Mouse (Mus musculus) embryonic facial prominence, embryonic 10.5 days (tissue): ENCODE measurements around the gene Gria1. TPM values are rescaled to one million over a fixed set of nuclear protein-coding genes. Genes with fewer than 3 reads are reported as not detected.
A peak's percentile ranks its signal among the peaks of the same experiment; 100 is the strongest.

ENCODE experiments used
- DNase-seq: peaks from one replicate; pipeline ENCODE4 v3.0.0-alpha.2; 2017; ENCODE audit warnings: low spot score
- H3K27ac ChIP-seq: fragments of 300-500 bp; sonication (generic); replicated peaks from 2 replicates; pipeline ENCODE4 v1.5.1; 2016; ENCODE audit warnings: mild to moderate bottlenecking
- H3K27me3 ChIP-seq: fragments of 300-500 bp; sonication (generic); replicated peaks from 2 replicates; pipeline ENCODE4 v1.6.1; 2016; ENCODE audit warnings: low read depth, mild to moderate bottlenecking; ENCODE audit not compliant: poor library complexity, severe bottlenecking
- H3K36me3 ChIP-seq: fragments of 300-500 bp; sonication (generic); replicated peaks from 2 replicates; pipeline ENCODE4 v1.6.1; 2016; ENCODE audit warnings: mild to moderate bottlenecking, moderate library complexity
- H3K4me1 ChIP-seq: fragments of 300-500 bp; sonication (generic); 2 replicates; pipeline ENCODE4 v1.6.1; 2016
- H3K4me3 ChIP-seq: fragments of 300-500 bp; sonication (generic); 2 replicates; pipeline ENCODE4 v1.5.1; 2016; ENCODE audit warnings: mild to moderate bottlenecking, moderate library complexity
- H3K9me3 ChIP-seq: fragments of 300-500 bp; sonication (generic); 2 replicates; pipeline ENCODE4 v1.6.1; 2016; ENCODE audit warnings: mild to moderate bottlenecking
- WGBS: fragments of 180-500 bp; shearing (Covaris S2); methylation state at CpG from one replicate; pipeline ENCODE4 v1.1.7; 2016; 5-methylcytosine and 5-hydroxymethylcytosine counted together
- polyA plus RNA-seq: library from polyadenylated mRNA; unstranded; fragments of >200 nt; fragmentation: Nextera tagmentation; extraction: Ambion mirVana; gene quantifications from 2 replicates; pipeline ENCODE4 v1.2.1, GENCODE M21; 2016

Gene Gria1
- polyA plus RNA-seq, 1 experiment from 2014 or later = 1.1 TPM

DNA sequence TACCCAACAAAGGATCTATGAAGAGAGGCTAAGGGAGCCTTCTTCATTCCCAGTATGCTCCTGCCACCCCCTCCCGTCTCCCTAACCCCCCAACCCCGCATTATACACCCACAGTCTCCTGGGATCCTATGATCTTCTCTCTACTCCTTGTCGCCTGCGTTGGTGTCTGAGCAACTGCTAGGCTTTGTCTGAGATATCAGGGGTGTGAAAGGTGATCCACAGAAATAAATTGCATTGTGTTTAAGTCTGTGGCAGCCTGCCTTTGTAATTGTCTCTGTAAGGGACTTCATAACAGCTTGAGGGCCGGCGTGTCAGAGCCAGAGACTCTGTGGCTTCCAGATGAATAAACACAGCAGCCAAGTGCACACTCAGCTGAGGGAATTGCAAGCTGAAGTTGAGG is 61.0 kb downstream of the Gria1 start:
- 0 out of 2 replicates have a peak, but pooled peaks cover 2% of the 10 kb centered on the region for H3K4me1 ChIP-seq
- DNase-seq = no peak
- H3K4me3 ChIP-seq = no peak overlapping the region
- H3K36me3 ChIP-seq = no peaks in the 10 kb centered on the region
- 74% methylated on average over 6 of the region's 6 CpGs for WGBS
- no peaks in the 10 kb centered on the region for H3K27me3 ChIP-seq
- H3K9me3 ChIP-seq = no peaks in the 10 kb centered on the region
- no peak overlapping the region for H3K27ac ChIP-seq

DNA sequence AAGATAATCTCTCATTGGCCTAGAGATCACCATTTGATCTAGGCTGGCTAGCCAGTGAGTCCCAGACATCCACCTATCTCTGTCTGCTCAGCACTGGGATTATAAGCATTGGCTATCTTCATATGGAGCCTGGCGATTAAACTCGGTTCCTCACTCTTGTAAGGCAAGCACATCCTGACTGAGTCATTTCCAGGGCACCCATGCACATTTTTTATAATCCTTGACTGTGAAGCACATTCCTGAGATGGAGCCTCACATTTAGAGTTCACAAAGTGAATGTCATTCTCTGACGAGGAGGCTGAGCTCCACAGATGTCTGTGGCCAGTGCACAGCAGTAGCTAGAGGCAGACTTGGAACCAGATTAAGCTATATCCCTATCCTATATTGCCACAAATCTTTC is 68.2 kb downstream of the Gria1 start:
- H3K4me3 ChIP-seq = no peak overlapping the region
- H3K27ac ChIP-seq = no peak overlapping the region
- no peak for DNase-seq
- H3K27me3 ChIP-seq = no peaks in the 10 kb centered on the region
- no peaks in the 10 kb centered on the region for H3K9me3 ChIP-seq
- 89% methylated on average over 3 of the region's 3 CpGs for WGBS
- no peaks in the 10 kb centered on the region for H3K36me3 ChIP-seq
- no peaks in the 10 kb centered on the region for H3K4me1 ChIP-seq

DNA sequence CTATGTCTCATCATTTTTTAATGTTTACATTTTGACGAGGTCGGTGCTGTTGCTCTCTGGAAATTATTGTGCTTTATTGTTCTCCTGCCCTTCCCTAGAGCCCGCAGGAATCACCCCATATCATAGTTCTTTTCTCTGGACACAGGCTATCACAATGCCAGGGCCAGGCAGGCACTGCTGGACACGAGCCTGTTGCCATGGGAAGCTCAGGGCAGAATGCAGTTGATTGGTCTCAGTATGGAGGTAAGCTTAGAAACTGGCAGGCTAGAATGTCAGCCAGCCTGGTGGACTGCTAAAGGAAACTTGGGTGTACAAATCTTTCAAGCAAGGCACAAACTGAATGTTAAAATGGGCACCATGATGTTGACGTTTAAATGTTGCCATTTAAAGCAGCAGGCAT is 78.3 kb downstream of the Gria1 start:
- WGBS = 79% methylated on average over 5 of the region's 5 CpGs
- no peaks in the 10 kb centered on the region for H3K4me1 ChIP-seq
- DNase-seq = no peak
- no peaks in the 10 kb centered on the region for H3K36me3 ChIP-seq
- H3K9me3 ChIP-seq = no peaks in the 10 kb centered on the region
- H3K27ac ChIP-seq = no peak overlapping the region
- no peaks in the 10 kb centered on the region for H3K27me3 ChIP-seq
- H3K4me3 ChIP-seq = no peak overlapping the region

GRCm38 (mm10) chr11:57090705-57091104 is 79.5 kb downstream of the Gria1 start:
- H3K27me3 ChIP-seq = no peaks in the 10 kb centered on the region
- H3K9me3 ChIP-seq = no peaks in the 10 kb centered on the region
- H3K4me3 ChIP-seq = no peak overlapping the region
- no peaks in the 10 kb centered on the region for H3K36me3 ChIP-seq
- H3K27ac ChIP-seq = no peak overlapping the region
- H3K4me1 ChIP-seq = no peaks in the 10 kb centered on the region
- no peak for DNase-seq

DNA sequence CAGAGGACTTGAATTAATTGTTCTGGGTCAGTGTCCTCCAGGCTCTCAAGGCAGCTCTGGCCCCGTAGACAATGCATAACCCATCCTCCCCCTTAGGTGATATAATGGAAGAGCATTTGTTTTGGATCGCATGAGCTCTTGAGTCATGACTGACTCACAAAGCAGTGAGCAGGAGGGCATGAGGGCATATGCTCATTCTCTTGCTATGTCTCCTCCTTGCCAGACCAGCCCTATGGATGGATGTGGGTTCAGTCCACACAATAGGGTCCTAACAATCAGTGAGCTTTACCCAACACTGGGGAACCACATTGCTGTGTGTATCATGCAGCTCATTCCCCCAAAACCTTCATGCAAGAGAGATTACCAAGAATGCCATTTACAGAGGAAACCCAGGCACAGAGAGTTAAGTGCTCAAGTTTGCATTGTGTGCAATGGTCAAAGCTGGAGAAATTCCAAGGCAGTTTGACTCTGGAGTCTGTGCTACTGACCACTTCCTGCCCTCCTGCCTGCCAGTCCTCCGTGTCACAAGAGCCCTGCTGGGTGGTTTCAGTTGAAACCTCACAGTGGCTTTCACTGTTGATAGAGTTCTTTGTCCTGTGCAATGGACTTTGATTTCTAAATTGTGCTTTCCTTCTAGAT is 80.2 kb downstream of the Gria1 start:
- Histone ChIP-seq H3K36me3 (no peaks in the 10 kb centered on the region), H3K9me3 (no peaks in the 10 kb centered on the region), H3K27ac (no peak overlapping the region), H3K4me1 (no peaks in the 10 kb centered on the region), H3K4me3 (no peak overlapping the region), H3K27me3 (no peaks in the 10 kb centered on the region)
- DNase-seq = no peak
- WGBS = 76% methylated on average over 3 of the region's 3 CpGs

DNA sequence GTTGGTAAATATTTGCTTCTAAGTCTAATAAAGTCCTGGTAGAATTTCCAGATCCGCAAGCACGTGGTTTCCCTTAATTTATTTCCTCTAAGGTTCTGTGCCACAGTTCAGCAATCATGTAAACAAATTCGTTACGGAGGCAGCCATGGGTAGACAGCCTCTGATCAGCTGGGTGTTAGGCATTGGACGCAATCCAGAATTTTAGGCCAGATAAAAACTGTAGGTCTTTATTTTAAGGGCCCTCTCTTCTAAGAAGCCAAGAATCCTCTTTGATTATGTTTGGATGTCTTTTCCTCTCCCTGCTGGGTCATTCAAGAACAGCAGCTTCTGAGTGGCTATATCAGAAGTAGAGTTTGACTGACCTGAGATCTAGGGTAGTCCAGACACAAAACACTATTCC is 89.3 kb downstream of the Gria1 start:
- Histone ChIP-seq H3K27ac (no peak overlapping the region), H3K27me3 (no peaks in the 10 kb centered on the region), H3K4me1 (peaks cover 4% of the 10 kb centered on the region), H3K36me3 (no peaks in the 10 kb centered on the region), H3K9me3 (no peaks in the 10 kb centered on the region), H3K4me3 (no peak overlapping the region)
- WGBS = 88% methylated on average over 5 of the region's 5 CpGs
- no peak for DNase-seq

- H3K4me3 ChIP-seq = no peak overlapping the region
- no peaks in the 10 kb centered on the region for H3K9me3 ChIP-seq
- no peaks in the 10 kb centered on the region for H3K36me3 ChIP-seq
- DNase-seq = no peak
- no peak overlapping the region for H3K27ac ChIP-seq
- 80% methylated on average over 5 of the region's 5 CpGs for WGBS
- H3K4me1 ChIP-seq = peaks cover 12% of the 10 kb centered on the region
- H3K27me3 ChIP-seq = no peaks in the 10 kb centered on the region
Observed at GRCm38 (mm10) chr11:57103751-57104254, 92.6 kb downstream of the Gria1 start.

DNA sequence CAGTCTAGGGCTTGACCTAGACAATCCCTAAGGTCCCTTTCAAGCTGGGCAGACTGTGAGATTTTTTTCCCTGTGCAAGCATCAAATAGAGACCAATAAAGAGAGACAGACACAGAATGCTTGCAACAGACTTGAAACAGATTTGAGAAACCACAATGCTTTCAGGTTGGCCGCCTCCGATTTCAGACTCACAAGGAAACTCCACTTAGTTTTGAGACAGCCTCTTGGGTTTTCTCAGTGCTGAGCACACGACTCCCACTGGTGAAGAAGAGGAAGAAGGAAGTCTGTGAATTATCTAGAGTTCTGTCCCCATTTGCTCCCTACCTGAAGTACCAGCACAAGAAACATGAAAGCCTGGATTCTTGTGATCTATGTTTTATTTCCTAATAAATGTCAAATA is 94.5 kb downstream of the Gria1 start:
- 59% methylated on average over 3 of the region's 3 CpGs for WGBS
- no peaks in the 10 kb centered on the region for H3K9me3 ChIP-seq

DNA sequence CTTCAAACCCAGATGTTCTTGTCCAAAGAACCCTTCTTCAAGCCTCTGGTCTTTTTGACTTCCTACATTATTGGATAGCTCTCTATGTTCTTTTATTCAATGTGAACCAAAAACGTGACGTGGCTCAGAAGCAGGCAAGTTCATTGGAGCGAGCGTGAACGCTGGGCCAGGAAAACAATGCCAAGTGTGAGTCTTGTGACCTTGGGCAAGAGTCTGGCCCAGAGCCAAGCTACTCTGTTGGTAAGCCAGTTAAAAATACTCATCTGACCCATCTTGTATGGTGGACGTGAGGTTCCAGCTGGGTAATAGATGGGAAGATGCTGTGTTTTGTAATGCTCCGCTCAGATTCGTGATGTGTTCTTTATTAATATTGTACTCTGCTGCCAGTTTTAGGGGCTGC is 101.2 kb downstream of the Gria1 start:
- 90% methylated on average over 8 of the region's 8 CpGs for WGBS
- H3K4me3 ChIP-seq = no peak overlapping the region
- no peaks in the 10 kb centered on the region for H3K4me1 ChIP-seq
- H3K9me3 ChIP-seq = no peaks in the 10 kb centered on the region
- H3K27me3 ChIP-seq = no peaks in the 10 kb centered on the region
- no peak for DNase-seq
- no peaks in the 10 kb centered on the region for H3K36me3 ChIP-seq
- H3K27ac ChIP-seq = no peak overlapping the region

More for the DNA sequence above, 94.5 kb downstream of the Gria1 start:
- DNase-seq = peak; percentile 9
- no peaks in the 10 kb centered on the region for H3K27me3 ChIP-seq
- peaks cover 12% of the 10 kb centered on the region for H3K4me1 ChIP-seq
- H3K4me3 ChIP-seq = no peak overlapping the region
- no peaks in the 10 kb centered on the region for H3K36me3 ChIP-seq
- no peak overlapping the region for H3K27ac ChIP-seq

GRCm38 (mm10) chr11:57114410-57114809 is 103.2 kb downstream of the Gria1 start:
- DNase-seq = no peak
- 89% methylated on average over 5 of the region's 5 CpGs for WGBS
- Histone ChIP-seq H3K4me1 (no peaks in the 10 kb centered on the region), H3K4me3 (no peak overlapping the region), H3K36me3 (no peaks in the 10 kb centered on the region), H3K27me3 (no peaks in the 10 kb centered on the region), H3K27ac (no peak overlapping the region), H3K9me3 (no peaks in the 10 kb centered on the region)

DNA sequence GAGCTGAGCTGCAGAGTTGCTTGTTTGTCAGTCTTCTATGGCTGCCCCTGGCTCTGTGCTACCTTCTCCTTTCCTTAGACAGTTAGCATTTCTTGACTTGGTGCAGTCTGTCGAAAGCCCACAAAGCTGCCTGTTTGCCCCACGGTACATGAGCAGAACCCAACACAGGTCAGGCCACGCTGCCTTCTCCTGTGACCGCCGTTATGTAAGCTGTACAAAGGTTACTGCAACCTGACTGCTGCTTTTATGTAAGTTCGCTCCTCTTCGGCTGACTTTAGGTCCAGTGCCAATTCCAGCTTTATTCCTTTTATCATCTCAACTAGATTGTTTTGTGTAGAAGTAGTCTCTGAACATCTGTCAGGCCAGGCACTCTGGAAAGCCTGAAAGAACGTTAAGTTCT is 115.9 kb downstream of the Gria1 start:
- Histone ChIP-seq H3K9me3 (no peaks in the 10 kb centered on the region), H3K4me1 (peaks cover 9% of the 10 kb centered on the region; the same call in 1 of the 2 replicates), H3K4me3 (no peak overlapping the region), H3K36me3 (no peaks in the 10 kb centered on the region), H3K27me3 (no peaks in the 10 kb centered on the region), H3K27ac (no peak overlapping the region)
- no peak for DNase-seq
- WGBS = 86% methylated on average over 8 of the region's 8 CpGs

DNA sequence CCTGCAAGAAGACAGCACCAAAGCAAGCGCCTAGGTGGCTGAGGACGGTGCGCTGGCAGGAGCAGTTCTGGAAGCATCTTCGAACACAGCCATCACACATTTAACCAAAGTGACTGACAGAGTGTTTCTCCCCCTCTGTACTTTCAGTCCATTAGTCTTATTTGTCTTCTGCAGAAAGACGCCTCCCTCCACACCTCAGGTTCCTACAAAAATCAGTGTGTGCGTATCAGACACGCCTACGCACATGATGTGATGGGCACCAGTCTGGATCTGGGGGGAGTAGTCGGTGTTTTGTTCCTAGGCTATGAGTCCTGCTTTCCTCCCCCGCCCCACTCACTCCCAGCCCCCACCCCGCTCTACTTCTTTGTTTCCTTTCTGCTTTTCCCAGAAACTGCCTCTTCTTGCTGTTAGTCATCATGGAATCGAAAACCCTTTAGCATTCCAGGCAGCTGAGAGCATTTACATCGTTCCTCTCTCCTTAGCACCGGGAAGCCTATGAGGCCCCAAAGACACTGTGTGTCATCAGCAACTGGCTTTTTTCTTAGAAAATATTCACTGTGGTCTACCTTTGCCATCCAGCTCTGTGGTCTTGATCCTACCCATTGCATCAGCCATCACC is 129.1 kb downstream of the Gria1 start:
- Histone ChIP-seq H3K27ac (no peak overlapping the region), H3K36me3 (no peaks in the 10 kb centered on the region), H3K4me3 (no peak overlapping the region), H3K9me3 (no peaks in the 10 kb centered on the region), H3K27me3 (no peaks in the 10 kb centered on the region), H3K4me1 (no peaks in the 10 kb centered on the region; the same call in 1 of the 2 replicates)
- DNase-seq = no peak
- WGBS = 91% methylated on average over 14 of the region's 14 CpGs

DNA sequence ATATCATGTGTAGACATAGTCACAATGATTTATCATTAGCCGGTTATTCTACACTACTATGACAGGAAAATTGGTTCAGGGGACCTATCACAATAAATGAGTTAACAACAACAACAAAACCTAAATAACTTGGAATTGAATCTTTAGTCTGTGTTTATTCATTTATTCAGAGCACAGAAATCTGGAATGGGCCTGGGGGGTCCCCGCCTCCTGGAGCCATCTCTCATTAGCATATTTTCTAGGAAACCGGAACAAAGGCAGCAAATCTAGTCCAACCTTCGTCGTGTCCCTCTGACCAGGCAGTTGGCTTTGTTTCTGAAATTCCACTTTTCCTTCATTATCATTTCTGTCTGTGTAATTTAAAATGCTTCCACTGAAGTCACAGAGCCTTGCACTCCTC is 132.5 kb downstream of the Gria1 start:
- no peak for DNase-seq
- no peaks in the 10 kb centered on the region for H3K9me3 ChIP-seq
- H3K36me3 ChIP-seq = no peaks in the 10 kb centered on the region
- no peaks in the 10 kb centered on the region for H3K27me3 ChIP-seq
- no peak overlapping the region for H3K4me3 ChIP-seq
- H3K4me1 ChIP-seq = peaks cover 4% of the 10 kb centered on the region; the same call in 1 of the 2 replicates
- 79% methylated on average over 5 of the region's 5 CpGs for WGBS
- H3K27ac ChIP-seq = no peak overlapping the region
